Mouse (Mus musculus) v-Abl transformed pro-B cells (cell line): Measurements from ENCODE around the gene Git2.

Experiments used
- in situ Hi-C, 2 experiments: fragments of 400-800 bp; cut with MboI; formaldehyde crosslinking; loops; one replicate each; pipeline ENCODE4 v1.15.1; 2025; ENCODE audit not compliant: unreplicated experiment in 2 of 2

Gene Git2

DNA sequence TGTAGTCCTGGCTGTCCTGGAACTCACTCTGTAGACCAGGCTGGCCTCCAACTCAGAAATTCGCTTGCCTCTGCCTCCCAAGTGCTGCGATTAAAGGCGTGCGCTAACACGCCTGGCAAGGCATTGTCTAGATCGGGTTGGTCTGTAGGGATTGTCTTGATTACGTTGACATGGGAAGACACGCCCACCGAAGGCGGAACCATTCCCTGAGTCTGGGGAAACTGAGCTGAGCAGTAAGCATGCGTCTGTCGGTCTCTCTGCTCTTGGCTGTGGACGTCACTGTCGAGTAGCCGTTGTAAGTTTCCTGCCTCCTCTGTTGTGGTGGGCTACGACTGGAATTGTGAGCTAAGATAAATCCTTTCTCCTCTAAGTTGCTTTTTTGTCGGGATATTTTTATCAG is 78.4 kb downstream of the Git2 start:
- in situ Hi-C loops, result no loop called here

DNA sequence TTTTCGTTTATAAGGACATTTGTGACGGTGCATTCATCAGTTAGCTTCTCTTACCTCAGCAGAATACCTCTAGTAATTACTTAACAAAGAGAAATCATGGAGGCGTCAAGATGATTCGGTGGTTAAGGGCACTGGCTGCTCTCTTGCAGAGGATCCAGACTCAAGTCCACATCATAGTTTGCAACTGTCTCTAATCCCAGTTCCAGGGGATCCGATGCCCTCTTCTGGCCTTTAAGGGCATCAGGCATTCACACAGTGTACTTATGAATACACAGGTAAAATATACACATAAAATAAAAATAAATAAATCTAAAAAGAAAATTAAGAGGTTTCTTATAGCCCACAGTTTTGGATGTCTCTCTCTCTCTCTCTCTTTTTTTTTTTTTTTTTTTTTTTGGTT is 79.5 kb downstream of the Git2 start:
- in situ Hi-C loops, result no loop called here

DNA sequence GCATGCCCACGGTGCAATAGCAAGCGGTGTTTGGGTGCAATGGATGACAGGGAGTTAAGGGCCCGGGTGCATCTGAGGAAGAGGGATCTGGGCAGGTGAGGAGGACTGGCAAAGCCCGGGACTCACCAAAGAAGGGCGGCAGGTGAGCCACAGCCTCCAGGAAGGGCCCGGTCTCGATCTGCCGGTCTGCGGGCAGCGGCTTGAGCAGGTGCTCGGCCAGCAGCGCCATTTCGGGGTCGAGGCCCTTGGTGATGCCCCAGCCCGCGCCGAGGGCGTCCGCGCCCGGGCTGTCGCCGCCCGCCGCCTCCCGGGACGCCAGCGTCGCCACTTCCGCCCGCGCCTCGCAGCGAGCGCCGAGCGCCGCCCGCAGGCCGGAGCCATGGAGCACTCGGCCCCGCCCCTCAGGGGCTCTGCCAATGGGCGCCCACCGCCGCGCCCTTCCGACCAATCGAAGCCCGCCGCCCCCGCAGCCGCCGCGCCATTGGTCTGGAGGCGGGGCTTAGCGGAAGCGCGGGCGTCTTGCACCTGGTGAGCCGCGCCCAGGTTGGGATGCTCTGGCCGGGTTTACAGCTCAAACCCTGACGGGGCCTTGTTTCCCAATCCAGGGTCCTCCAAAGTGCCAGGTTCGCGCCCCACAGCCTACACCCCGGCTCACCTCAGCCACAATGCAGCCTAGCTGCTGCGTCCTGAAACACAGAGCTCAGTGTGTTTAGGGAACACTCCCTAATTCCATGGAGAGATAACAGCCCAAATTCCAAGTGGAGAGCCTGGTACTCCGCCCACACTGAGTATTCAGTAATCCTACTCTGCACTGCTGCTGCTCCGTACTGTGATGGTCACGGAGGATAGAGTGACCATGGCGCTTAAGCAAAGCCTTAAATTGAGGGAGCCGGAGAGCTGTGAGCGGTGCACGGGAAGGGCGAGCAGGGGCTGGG is 84.4 kb downstream of the Git2 start, which contains the start of gene Gltp:
Gene Gltp (minus strand): TSS at position 352 of the 935 bp plus-strand sequence.
- in situ Hi-C loops, result no loop called here

DNA sequence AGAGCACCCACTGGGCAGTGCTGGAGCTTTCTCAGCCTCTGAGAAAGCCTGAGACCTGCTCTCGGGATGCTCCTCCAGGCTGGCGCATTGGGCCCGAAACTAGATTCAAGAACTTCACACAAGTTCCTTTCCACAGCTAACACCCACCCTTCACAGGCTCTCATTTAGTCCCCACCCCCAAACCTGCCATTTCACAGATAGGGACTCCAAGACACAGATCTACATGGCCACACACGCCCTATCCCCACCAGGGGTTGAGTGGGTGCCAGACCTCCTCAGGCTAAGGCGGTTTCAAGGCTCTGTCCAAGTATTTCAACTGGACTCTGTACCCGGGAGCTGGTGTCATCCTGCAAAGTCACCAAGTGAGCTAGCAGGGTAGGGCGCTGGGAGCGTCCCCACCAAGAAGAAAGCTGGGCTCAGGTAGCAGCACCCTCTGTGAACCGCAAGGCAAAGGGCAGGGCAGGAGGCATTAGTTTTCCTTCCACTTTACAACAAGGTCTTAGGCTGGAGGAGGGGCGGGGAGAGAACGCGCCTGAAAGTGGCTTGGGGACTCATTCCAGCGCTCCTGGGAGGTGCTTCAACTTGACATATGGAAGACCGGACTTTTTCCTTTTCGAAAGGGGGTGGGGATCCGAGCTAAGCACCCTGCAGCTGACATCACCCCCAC is 85.5 kb downstream of the Git2 start:
- in situ Hi-C loops, result no loop called here

DNA sequence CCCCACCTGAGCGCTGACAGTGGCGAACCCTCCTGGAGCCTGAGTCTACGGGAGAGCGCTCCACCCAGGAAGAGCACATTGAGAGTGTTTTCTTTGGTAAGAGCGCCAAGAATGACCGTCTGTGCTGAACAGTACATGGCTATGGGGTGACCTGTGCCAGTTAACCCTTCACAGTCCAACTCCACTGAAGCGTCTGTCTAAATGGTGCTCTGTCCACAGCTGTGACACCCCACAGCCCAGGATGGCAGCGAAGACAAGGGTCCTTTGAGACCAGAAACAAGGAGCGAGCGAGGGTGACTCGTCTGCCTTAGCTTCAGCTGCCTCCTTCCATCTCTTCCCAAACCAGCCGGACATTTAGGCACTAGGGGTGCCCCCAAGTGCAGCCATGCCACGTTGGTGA is 86.6 kb downstream of the Git2 start:
- in situ Hi-C loops, result no loop called here

DNA sequence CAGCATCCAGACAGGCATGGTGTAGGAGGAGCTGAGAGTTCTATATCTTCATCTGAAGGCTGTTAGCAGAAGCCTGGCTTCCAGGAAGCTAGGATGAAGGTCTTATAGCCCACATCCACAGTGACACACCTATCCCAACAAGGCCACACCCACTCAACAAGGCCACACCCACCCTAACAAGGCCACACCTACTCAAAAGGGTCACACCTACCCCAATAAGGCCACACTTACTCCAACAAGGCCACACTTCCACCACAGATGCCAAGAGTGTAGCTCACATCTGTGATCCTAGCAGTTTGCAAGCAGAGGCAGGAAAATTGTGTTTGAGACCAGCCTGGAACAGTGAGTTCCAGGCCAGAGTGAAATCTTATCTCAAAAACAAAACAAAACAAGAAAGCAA is 87.4 kb downstream of the Git2 start:
- in situ Hi-C loops, result no loop called here

DNA sequence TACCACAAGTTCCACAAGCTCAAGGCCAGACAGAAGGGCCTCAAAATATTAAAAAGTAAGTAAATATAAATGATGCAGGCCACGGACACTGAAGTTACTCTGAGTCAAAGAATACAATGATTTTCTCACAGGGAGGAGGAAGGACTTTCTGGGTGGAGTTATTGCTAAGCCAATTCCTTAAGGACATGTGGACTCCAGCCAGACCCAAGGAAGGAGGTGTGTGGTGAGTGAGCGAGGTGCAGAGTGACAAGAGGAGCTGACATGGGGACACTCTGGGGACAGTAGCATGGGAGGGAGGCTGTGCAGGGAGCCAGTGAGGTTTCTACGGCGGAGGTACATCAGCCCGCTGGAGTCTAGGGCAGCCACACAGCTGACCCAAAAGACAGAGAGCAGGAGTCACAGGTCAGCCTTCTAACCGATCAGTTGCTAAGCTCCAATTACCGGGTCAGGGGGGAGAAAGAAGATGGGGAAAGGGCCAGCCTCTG is 88.5 kb downstream of the Git2 start:
- in situ Hi-C loops, result no loop called here

DNA sequence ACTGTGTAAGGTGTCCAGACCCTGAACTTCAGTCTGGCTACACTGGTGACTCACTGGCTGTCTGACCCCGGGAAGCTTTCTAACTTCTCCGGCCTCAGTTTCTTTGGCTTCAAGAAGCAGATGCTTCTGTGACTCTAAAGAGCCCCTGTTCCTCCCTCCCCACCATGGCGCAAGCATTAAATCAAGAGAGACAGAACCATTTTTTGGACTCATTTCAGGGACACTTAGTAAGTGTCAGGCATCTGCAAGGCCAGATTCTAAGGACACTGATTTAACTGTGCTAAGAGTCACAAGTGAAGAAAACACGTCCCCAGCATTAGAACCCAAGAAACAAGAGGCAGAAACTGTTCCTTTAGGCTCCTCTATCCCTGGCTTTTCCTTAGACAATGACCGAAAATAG is 89.3 kb downstream of the Git2 start:
- in situ Hi-C loops, result no loop called here

DNA sequence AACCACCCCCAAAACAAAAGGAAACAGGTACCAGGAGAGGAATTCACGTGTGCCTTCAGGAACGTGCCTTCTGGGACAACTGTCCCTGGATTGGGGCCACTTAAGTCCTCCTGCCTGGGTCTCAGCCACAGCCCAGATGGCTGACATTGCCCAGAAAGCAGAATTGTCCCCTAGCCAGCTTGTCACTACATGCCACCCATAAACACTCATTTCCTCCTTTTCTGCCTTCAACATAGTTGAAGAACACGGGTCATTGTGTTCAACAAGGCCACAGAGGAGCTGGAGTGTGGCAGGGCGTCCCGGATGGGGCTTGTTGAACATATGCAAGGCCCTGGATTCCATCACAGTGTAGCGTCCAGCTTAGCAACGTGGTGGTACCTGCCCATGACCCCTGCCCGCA is 93.6 kb downstream of the Git2 start:
- in situ Hi-C loops, result no loop called here

DNA sequence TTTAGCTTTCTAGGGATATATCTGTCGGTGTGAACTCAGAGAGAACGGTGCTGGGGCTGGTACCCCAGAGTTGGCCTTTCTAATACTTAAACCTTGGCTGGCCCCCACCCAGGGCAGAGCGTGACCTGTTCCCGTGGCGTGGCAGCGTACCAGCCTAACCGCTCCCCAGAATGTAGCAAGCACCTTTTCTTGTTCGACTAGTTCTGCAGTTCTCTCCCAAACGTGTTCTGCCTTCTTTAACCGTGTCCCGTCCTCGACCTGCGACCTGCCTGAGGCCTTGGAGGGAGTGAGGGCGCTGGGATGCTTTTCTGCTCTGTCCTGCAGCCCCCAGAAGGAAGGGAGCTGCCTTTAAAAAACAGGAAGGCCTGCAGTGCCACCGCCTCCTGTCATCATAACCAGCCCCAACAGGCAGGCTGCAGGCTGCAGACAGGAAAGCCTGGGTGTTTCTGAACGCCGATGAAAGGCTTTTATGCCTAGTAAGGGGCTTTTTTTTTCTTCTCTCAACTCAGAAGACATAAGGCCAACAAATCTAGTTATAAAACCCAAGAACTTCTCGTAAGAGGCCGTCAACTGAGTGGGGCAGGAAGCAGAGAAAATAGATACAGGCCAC is 94.5 kb downstream of the Git2 start:
- in situ Hi-C loops, result no loop called here

DNA sequence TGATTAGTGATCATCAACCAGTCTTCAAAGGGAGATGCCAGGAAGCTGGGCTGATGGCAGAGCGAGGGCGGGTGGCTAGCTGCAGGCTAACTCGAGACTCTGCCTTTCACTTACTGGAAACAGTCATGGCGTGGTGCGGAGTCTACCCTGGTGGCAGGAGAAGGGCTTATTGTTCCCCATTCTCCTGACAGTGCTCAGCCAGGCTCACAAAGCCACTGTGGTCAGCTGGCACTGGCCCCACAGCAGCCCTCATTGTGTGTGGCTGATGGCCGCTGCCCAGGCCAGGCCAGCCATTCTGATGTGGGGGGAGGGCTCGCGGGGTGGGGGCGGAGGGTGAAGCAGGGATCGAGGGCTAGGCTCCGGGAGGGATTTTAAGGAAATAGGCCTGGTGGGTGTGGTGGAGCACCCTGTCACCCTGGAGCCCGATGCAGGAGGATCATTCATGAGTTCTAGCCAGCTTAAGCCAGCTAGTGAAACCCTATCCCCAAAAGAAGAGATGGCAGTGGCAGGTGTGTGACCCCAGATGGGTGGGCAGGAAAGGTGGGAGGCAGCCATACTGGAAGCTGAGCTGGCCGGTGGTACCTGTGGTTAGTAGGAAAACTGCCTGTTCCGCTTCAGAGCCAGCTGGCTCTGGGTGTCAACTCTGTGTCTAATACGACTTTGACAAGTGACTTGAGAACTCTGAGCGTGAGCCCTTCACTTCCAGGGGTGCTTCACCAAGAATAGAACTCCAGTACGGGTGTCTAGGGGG is 95.3 kb downstream of the Git2 start:
- in situ Hi-C loops, result no loop called here
